Mouse (Mus musculus) testis, postnatal 10 days (tissue): ENCODE data around the gene Ripk1.

ENCODE experiments used
- DNase-seq: peaks from one replicate; pipeline ENCODE4 v3.0.0; 2021; ENCODE audit warnings: low spot score

Ripk1 gene

GRCm38 (mm10) chr13:34038056-34038432 lies 35.9 kb downstream of the Ripk1 start:
- no peak for DNase-seq

- no peak for DNase-seq
Measured at GRCm38 (mm10) chr13:34038901-34039341, 36.8 kb downstream of the Ripk1 start.

GRCm38 (mm10) chr13:34040091-34040490 lies 37.9 kb downstream of the Ripk1 start:
- DNase-seq, result no peak

- DNase-seq, result no peak
Measured at GRCm38 (mm10) chr13:34043716-34044393, 41.7 kb downstream of the Ripk1 start.

- peak; percentile 28 for DNase-seq
Measured at GRCm38 (mm10) chr13:34045511-34046249, 43.5 kb downstream of the Ripk1 start.

- DNase-seq, result peak; percentile 84
Measured at GRCm38 (mm10) chr13:34046421-34047012, 44.4 kb downstream of the Ripk1 start.

GRCm38 (mm10) chr13:34047526-34047925 lies 45.4 kb downstream of the Ripk1 start:
- DNase-seq, result peak; percentile 11

- peak; percentile 25 for DNase-seq
Measured at GRCm38 (mm10) chr13:34050479-34050878, 48.3 kb downstream of the Ripk1 start.

GRCm38 (mm10) chr13:34051692-34052091 lies 49.5 kb downstream of the Ripk1 start:
- no peak for DNase-seq

GRCm38 (mm10) chr13:34053673-34054282 lies 51.6 kb downstream of the Ripk1 start:
- no peak for DNase-seq

- DNase-seq, result no peak
Measured at GRCm38 (mm10) chr13:34054391-34054790, 52.2 kb downstream of the Ripk1 start.

GRCm38 (mm10) chr13:34054983-34055382 lies 52.8 kb downstream of the Ripk1 start:
- DNase-seq, result no peak

- no peak for DNase-seq
Measured at GRCm38 (mm10) chr13:34057252-34057651, 55.1 kb downstream of the Ripk1 start.

GRCm38 (mm10) chr13:34060061-34060460 lies 57.9 kb downstream of the Ripk1 start:
- no peak for DNase-seq

- no peak for DNase-seq
Measured at GRCm38 (mm10) chr13:34062466-34062865, 60.3 kb downstream of the Ripk1 start.

GRCm38 (mm10) chr13:34066351-34066750 lies 64.2 kb downstream of the Ripk1 start:
- no peak for DNase-seq

- peak; percentile 26 for DNase-seq
Measured at GRCm38 (mm10) chr13:34070296-34070695, 68.1 kb downstream of the Ripk1 start.

GRCm38 (mm10) chr13:34071836-34072235 lies 69.7 kb downstream of the Ripk1 start:
- no peak for DNase-seq

GRCm38 (mm10) chr13:34072847-34073246 lies 70.7 kb downstream of the Ripk1 start:
- DNase-seq, result peak; percentile 23

- DNase-seq, result peak; percentile 32
Measured at GRCm38 (mm10) chr13:34074441-34074840, 72.3 kb downstream of the Ripk1 start.

GRCm38 (mm10) chr13:34075893-34076292 lies 73.7 kb downstream of the Ripk1 start:
- peak; percentile 32 for DNase-seq
